Mouse (Mus musculus) small intestine, adult 2 months (tissue): ENCODE data around the gene Wdr1. TPM values are rescaled to one million over a fixed set of nuclear protein-coding genes. Genes with fewer than 3 reads are reported as not detected.
"Not testable (repeated sequence)": the region's sequence is repeated elsewhere in the genome, so short reads cannot be mapped to it uniquely, and the experiment has no call there.

Experiments
- H3K27ac ChIP-seq: fragments of 200-500 bp; 2 replicates; pipeline ENCODE4 v1.5.1; 2012; ENCODE audit warnings: low read depth, low read length, control low read depth, inconsistent platforms; ENCODE audit not compliant: insufficient read depth
- H3K27me3 ChIP-seq: fragments of 200-500 bp; 2 replicates; pipeline ENCODE4 v1.6.1; 2012; ENCODE audit warnings: mild to moderate bottlenecking, moderate library complexity, low read length, inconsistent platforms; ENCODE audit not compliant: control insufficient read depth, insufficient read depth
- H3K36me3 ChIP-seq: fragments of 200-500 bp; 2 replicates; pipeline ENCODE4 v1.6.1; 2012; ENCODE audit warnings: mild to moderate bottlenecking, low read length, control low read depth, inconsistent platforms; ENCODE audit not compliant: control insufficient read depth, insufficient read depth
- H3K4me1 ChIP-seq: fragments of 200-500 bp; 2 replicates; pipeline ENCODE4 v1.6.1; 2012; ENCODE audit warnings: low read length, inconsistent platforms, mixed read lengths; ENCODE audit not compliant: control insufficient read depth, insufficient read depth, insufficient read length
- H3K4me3 ChIP-seq: fragments of 200-500 bp; 2 replicates; pipeline ENCODE4 v1.5.1; 2012; ENCODE audit warnings: low read depth, mild to moderate bottlenecking, control low read depth, inconsistent platforms, low read length, moderate library complexity
- CTCF ChIP-seq: fragments of 200-500 bp; IDR thresholded peaks from 2 replicates; pipeline ENCODE4 v1.5.1; 2012; ENCODE audit warnings: low read depth, mild to moderate bottlenecking, control low read depth, inconsistent platforms, low read length, moderate library complexity, mixed read lengths; ENCODE audit not compliant: insufficient replicate concordance, insufficient read length; ENCODE audit errors: extremely low read depth
- POLR2A ChIP-seq: fragments of 200-500 bp; IDR thresholded peaks from 2 replicates; pipeline ENCODE4 v1.6.1; 2012; ENCODE audit warnings: low read depth, mild to moderate bottlenecking, control low read depth, inconsistent platforms, low read length, moderate library complexity
- WGBS: fragments of 180-500 bp; shearing (Covaris S2); methylation state at CpG from one replicate; pipeline ENCODE4 v1.1.7; 2018; 5-methylcytosine and 5-hydroxymethylcytosine counted together
- polyA plus RNA-seq: library from polyadenylated mRNA; depleted of rRNA; stranded (reverse); fragments of >200 nt; gene quantifications from 2 replicates; pipeline ENCODE4 v1.2.3, GENCODE M21; 2012

The Wdr1 gene
- polyA plus RNA-seq, 1 experiment, result 223 TPM

- 75% methylated on average over 4 of the region's 4 CpGs for WGBS
- Histone ChIP-seq H3K36me3 (0 out of 2 replicates have a peak, but pooled peaks cover 2% of the 10 kb centered on the region), H3K27ac (no peak overlapping the region), H3K4me1 (peaks cover 22% of the 10 kb centered on the region; the same call in 1 of the 2 replicates), H3K27me3 (no peaks in the 10 kb centered on the region), H3K4me3 (no peak overlapping the region)
- TF ChIP-seq POLR2A (no peak), CTCF (no peak)
Observed at GRCm38 (mm10) chr5:38487247-38487646, 75.8 kb downstream of the Wdr1 start.

- Histone ChIP-seq H3K27ac (no peak overlapping the region), H3K4me3 (no peak overlapping the region), H3K36me3 (0 out of 2 replicates have a peak, but pooled peaks cover 2% of the 10 kb centered on the region), H3K4me1 (peaks cover 25% of the 10 kb centered on the region; the same call in 1 of the 2 replicates), H3K27me3 (no peaks in the 10 kb centered on the region)
- no peak for TF ChIP-seq POLR2A
- TF ChIP-seq CTCF, result no peak
- 55% methylated on average over 4 of the region's 4 CpGs for WGBS
Observed at GRCm38 (mm10) chr5:38485946-38486345, 77.1 kb downstream of the Wdr1 start.

- H3K36me3 ChIP-seq, result 0 out of 2 replicates have a peak, but pooled peaks cover 2% of the 10 kb centered on the region
- H3K27ac ChIP-seq, result no peak overlapping the region
- H3K4me1 ChIP-seq, result peaks cover 23% of the 10 kb centered on the region; the same call in 1 of the 2 replicates
- WGBS, result 71% methylated on average over 7 of the region's 7 CpGs
- TF ChIP-seq CTCF (no peak), POLR2A (no peak)
- no peak overlapping the region for H3K4me3 ChIP-seq
- H3K27me3 ChIP-seq, result no peaks in the 10 kb centered on the region
Observed at GRCm38 (mm10) chr5:38483518-38484110, 79.4 kb downstream of the Wdr1 start.

GRCm38 (mm10) chr5:38480822-38481707, 82.0 kb downstream of the Wdr1 start:
- Histone ChIP-seq H3K4me1 (peaks cover 27% of the 10 kb centered on the region), H3K27me3 (no peaks in the 10 kb centered on the region), H3K36me3 (peaks cover 12% of the 10 kb centered on the region), H3K4me3 (no peak overlapping the region), H3K27ac (peak overlapping the region; percentile 75)
- TF ChIP-seq POLR2A (no peak), CTCF (no peak)
- 59% methylated on average over 10 of the region's 10 CpGs for WGBS

GRCm38 (mm10) chr5:38479908-38480725, 82.9 kb downstream of the Wdr1 start:
- H3K36me3 ChIP-seq, result peaks cover 15% of the 10 kb centered on the region
- 7% methylated on average over 22 of the region's 22 CpGs for WGBS
- H3K4me1 ChIP-seq, result peaks cover 23% of the 10 kb centered on the region
- H3K4me3 ChIP-seq, result peak overlapping the region; percentile 72
- TF ChIP-seq POLR2A (peak; percentile 38; the same call in 1 of the 2 replicates), CTCF (no peak)
- H3K27ac ChIP-seq, result peak overlapping the region; percentile 96
- H3K27me3 ChIP-seq, result no peaks in the 10 kb centered on the region

- H3K27ac ChIP-seq, result peak overlapping the region; percentile 96
- H3K36me3 ChIP-seq, result peaks cover 15% of the 10 kb centered on the region
- peak overlapping the region; percentile 72 for H3K4me3 ChIP-seq
- not testable (repeated sequence) for H3K27me3 ChIP-seq
- peaks cover 21% of the 10 kb centered on the region for H3K4me1 ChIP-seq
Observed at GRCm38 (mm10) chr5:38479545-38479907, 83.5 kb downstream of the Wdr1 start.

- peaks cover 15% of the 10 kb centered on the region for H3K36me3 ChIP-seq
- H3K27ac ChIP-seq, result peak overlapping the region; percentile 96
- no peaks in the 10 kb centered on the region for H3K27me3 ChIP-seq
- 6% methylated on average over 4 of the region's 4 CpGs for WGBS
- H3K4me1 ChIP-seq, result peaks cover 21% of the 10 kb centered on the region
- TF ChIP-seq POLR2A (peak; percentile 74), CTCF (no peak)
- H3K4me3 ChIP-seq, result peak overlapping the region; percentile 46
Observed at GRCm38 (mm10) chr5:38479027-38479426, 84.0 kb downstream of the Wdr1 start.
